Mouse (Mus musculus) forebrain, embryonic 14.5 days (tissue): ENCODE results near the gene Larp1. TPM values are rescaled to one million over a fixed set of nuclear protein-coding genes. Genes with fewer than 3 reads are reported as not detected.

Experiments
- ATAC-seq: fragments of 200-750 bp; cut with Nextera tagmentation; 2 replicates; pipeline ENCODE4 v1.8.0; 2017; ENCODE audit warnings: mild to moderate bottlenecking, moderate library complexity
- DNase-seq: peaks from one replicate; pipeline ENCODE4 v3.0.0-alpha.2; 2015; ENCODE audit warnings: low spot score
- H3K27ac ChIP-seq: fragments of 300-500 bp; sonication (generic); 2 replicates; pipeline ENCODE4 v1.5.1; 2014; ENCODE audit warnings: low read depth, mild to moderate bottlenecking, control low read depth, low read length, moderate library complexity
- H3K27me3 ChIP-seq: fragments of 300-500 bp; sonication (generic); replicated peaks from 2 replicates; pipeline ENCODE4 v1.6.1; 2014; ENCODE audit warnings: low read length, control low read depth, mixed read lengths; ENCODE audit not compliant: control insufficient read depth, insufficient read depth
- H3K36me3 ChIP-seq: fragments of 300-500 bp; sonication (generic); 2 replicates; pipeline ENCODE4 v1.6.1; 2014; ENCODE audit warnings: low read length, control low read depth; ENCODE audit not compliant: control insufficient read depth, insufficient read depth
- H3K4me1 ChIP-seq: fragments of 300-500 bp; sonication (generic); 2 replicates; pipeline ENCODE4 v1.6.1; 2014; ENCODE audit warnings: antibody characterized with exemption, low read length, control low read depth; ENCODE audit not compliant: control insufficient read depth, insufficient read depth
- H3K4me2 ChIP-seq: fragments of 300-500 bp; sonication (generic); 2 replicates; pipeline ENCODE4 v1.6.1; 2014; ENCODE audit warnings: mild to moderate bottlenecking, control low read depth, low read length
- H3K4me3 ChIP-seq: fragments of 300-500 bp; sonication (generic); 2 replicates; pipeline ENCODE4 v1.5.1; 2014; ENCODE audit warnings: low read depth, low read length, control low read depth
- H3K9ac ChIP-seq: fragments of 300-500 bp; sonication (generic); 2 replicates; pipeline ENCODE4 v1.6.1; 2014; ENCODE audit warnings: mild to moderate bottlenecking, low read length, control low read depth, moderate library complexity
- H3K9me3 ChIP-seq: fragments of 300-500 bp; sonication (generic); replicated peaks from 2 replicates; pipeline ENCODE4 v1.6.1; 2016; ENCODE audit warnings: low read length, control low read depth, mixed read lengths; ENCODE audit not compliant: control insufficient read depth
- WGBS: fragments of 180-500 bp; shearing (Covaris S2); extraction: QIAGEN DNeasy Blood & Tissue Kit; methylation state at CpG from one replicate; pipeline ENCODE4 v1.1.7; 2014; 5-methylcytosine and 5-hydroxymethylcytosine counted together
- polyA plus RNA-seq: library from polyadenylated mRNA; unstranded; fragments of >200 nt; fragmentation: Nextera tagmentation; extraction: Ambion mirVana; gene quantifications from 2 replicates; pipeline ENCODE4 v1.2.1, GENCODE M21; 2014

Larp1 gene
- polyA plus RNA-seq, 1 experiment from 2014 or later, result 11.8 TPM

DNA sequence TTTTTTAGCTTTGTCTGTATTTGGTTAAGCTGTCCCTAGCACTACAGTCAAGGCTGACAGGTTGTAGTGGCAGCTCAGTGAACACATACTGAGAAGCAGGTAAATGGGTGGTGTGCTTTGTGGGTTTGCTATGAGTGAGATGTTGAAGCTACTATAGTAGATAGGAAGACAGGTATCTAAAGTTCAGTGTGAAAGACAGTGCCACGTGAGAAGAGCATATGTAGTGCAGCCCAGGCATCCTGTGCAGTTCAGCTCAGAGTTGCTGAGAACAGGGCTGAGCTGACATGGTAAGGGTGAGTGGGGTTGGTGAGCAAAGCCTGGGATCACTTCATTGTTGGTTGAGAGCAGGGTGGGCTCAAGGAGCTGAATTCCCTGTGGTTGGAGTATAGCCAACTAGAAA is 8.6 kb downstream of the Larp1 start:
- no peak overlapping the region for H3K27ac ChIP-seq
- H3K36me3 ChIP-seq, result no peaks in the 10 kb centered on the region
- no peaks in the 10 kb centered on the region for H3K9me3 ChIP-seq
- WGBS, result 81% methylated on average over 1 of the region's 1 CpGs
- no peak overlapping the region for H3K9ac ChIP-seq
- no peaks in the 10 kb centered on the region for H3K27me3 ChIP-seq
- no peak for ATAC-seq
- no peak for DNase-seq
- no peak overlapping the region for H3K4me3 ChIP-seq
- H3K4me2 ChIP-seq, result no peak overlapping the region
- 0 out of 2 replicates have a peak, but pooled peaks cover 5% of the 10 kb centered on the region for H3K4me1 ChIP-seq

DNA sequence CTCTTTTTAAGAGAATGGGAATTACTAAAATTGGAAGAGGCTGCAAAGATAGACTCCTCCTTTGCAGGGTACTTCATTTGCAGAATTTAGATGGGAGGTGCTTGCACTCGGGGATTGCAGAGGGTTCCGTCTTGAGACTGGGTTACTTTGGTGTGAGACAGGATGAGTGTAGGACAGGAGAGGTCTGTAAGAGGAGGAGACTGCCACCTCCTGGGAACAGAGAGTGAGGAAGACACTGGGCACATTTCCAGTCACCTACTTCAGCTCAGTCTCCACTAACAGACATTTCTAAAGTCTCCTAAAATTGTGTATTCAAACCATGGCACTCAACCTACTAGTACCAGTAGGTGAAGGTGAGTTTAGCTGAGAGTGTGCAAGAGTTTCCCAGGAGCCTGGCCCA is 9.4 kb downstream of the Larp1 start:
- Histone ChIP-seq H3K4me1 (0 out of 2 replicates have a peak, but pooled peaks cover 5% of the 10 kb centered on the region), H3K36me3 (no peaks in the 10 kb centered on the region), H3K4me2 (no peak overlapping the region), H3K9ac (no peak overlapping the region), H3K4me3 (no peak overlapping the region), H3K9me3 (no peaks in the 10 kb centered on the region), H3K27ac (no peak overlapping the region), H3K27me3 (no peaks in the 10 kb centered on the region)
- no peak for DNase-seq
- ATAC-seq, result no peak
- WGBS, result 96% methylated on average over 2 of the region's 2 CpGs

DNA sequence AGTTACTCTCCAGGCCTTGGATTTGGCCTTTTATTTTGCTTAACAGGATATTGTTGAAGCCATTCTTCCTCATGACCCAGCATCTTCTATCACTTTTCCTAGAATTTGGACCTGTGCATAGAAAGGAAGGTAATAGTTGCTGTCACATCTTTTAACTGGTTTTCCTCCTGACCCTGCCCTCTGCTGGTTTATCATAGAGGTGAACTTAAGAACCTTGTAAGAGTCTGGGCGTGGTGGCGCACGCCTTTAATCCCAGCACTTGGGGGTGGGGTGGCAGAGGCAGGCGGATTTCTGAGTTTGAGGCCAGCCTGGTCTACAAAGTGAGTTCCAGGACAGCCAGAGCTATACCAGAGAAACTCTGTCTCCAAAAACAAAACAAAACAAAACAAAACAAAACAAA is 9.8 kb downstream of the Larp1 start:
- Histone ChIP-seq H3K9me3 (no peaks in the 10 kb centered on the region), H3K27ac (no peak overlapping the region), H3K36me3 (no peaks in the 10 kb centered on the region), H3K9ac (no peak overlapping the region), H3K27me3 (no peaks in the 10 kb centered on the region), H3K4me3 (no peak overlapping the region), H3K4me2 (no peak overlapping the region), H3K4me1 (0 out of 2 replicates have a peak, but pooled peaks cover 5% of the 10 kb centered on the region)
- DNase-seq (no peak), ATAC-seq (no peak)
- 88% methylated on average over 4 of the region's 4 CpGs for WGBS

DNA sequence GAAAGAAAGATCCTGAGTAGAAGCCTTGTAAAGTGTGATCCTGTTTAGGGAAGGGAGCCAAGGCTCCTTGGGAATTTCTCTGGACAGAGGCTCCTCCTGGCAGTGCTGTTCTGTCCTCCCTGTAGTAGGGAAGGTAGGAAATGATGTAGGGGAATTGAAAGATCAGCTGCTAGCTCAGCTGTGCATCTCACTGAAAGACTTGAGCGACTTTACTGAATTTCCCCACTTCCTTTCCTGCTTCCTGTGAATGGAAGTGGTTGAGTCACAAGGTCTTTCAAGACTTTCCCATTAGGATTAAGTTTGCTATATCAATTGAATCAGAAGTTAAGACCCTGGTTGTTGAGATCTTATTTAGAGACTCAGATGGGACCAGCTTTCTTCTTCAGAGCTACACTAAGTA is 12.2 kb downstream of the Larp1 start:
- H3K27ac ChIP-seq, result no peak overlapping the region

DNA sequence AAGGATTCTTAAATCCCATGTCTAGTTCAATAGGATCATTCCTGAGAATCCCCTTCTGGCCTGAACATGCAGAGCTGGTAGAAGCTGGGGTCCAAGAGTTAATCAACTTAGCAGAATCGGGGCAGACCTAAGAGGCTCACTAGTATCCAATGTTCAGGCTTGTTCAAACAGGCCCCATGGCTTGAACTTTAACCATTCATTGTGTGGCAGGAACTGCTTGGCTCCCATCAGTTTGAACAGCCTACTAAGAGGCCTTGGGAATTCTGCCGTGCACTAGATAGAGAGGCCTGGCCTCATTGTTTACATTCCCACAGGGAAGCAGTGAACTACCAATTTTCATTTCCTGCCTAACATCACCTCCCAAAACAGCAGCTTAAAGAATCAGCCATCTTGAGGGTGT is 12.8 kb downstream of the Larp1 start:
- no peaks in the 10 kb centered on the region for H3K36me3 ChIP-seq
- H3K4me3 ChIP-seq, result no peak overlapping the region
- WGBS, result 70% methylated on average over 2 of the region's 2 CpGs
- DNase-seq, result no peak
- no peak overlapping the region for H3K4me2 ChIP-seq
- ATAC-seq, result no peak
- H3K4me1 ChIP-seq, result 0 out of 2 replicates have a peak, but pooled peaks cover 2% of the 10 kb centered on the region
- H3K27me3 ChIP-seq, result no peaks in the 10 kb centered on the region
- H3K9me3 ChIP-seq, result no peaks in the 10 kb centered on the region
- no peak overlapping the region for H3K27ac ChIP-seq
- no peak overlapping the region for H3K9ac ChIP-seq

More for the DNA sequence above, 12.2 kb downstream of the Larp1 start:
- Histone ChIP-seq H3K27me3 (no peaks in the 10 kb centered on the region), H3K36me3 (no peaks in the 10 kb centered on the region), H3K4me3 (no peak overlapping the region), H3K9me3 (no peaks in the 10 kb centered on the region), H3K4me2 (no peak overlapping the region), H3K4me1 (0 out of 2 replicates have a peak, but pooled peaks cover 3% of the 10 kb centered on the region), H3K9ac (no peak overlapping the region)
- no peak for DNase-seq
- ATAC-seq, result no peak
- WGBS, result 81% methylated on average over 1 of the region's 1 CpGs

DNA sequence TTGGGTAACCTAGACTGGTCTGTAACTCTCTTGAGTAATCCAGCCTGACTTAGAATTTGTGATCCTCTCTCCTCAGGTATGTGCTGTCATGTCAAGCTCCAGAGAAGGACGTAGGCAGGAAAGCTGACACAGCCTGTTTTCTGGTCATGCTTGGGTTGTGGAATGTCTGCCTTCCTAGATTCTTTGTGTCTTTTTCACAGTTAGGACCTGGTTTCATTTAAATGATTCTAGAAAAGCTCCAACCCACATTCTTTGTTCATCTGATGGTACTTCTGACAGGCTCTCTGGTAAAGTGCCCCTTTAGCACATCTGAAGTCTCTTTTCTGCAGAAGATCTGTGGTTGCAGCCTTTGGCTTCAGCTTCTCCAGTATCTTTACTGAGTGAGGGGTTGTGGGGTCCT is 15.4 kb downstream of the Larp1 start:
- ATAC-seq, result no peak
- H3K4me2 ChIP-seq, result no peak overlapping the region

DNA sequence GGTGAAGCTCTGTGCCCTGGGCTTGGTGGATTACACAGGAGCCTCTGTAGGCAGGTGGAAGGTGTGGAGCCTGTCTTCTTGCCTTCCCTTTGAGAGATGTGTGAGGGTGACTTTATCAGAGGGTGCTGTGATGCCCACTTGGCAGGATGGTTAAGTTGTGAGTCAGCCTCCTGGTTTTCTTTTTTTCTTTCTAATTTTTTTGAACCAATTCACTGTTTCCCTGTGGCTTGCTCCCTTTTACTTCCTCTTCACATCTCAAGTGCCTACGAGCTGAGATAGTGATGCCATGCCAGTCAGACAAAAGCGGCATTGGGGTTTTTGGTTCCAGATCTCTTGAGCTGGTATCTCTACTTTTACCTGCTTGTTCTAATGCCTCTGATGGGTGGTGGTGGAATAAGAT is 15.8 kb downstream of the Larp1 start:
- 85% methylated on average over 2 of the region's 2 CpGs for WGBS
- Histone ChIP-seq H3K4me2 (no peak overlapping the region), H3K9ac (no peak overlapping the region), H3K36me3 (no peaks in the 10 kb centered on the region), H3K4me3 (no peak overlapping the region), H3K4me1 (no peaks in the 10 kb centered on the region), H3K9me3 (no peaks in the 10 kb centered on the region), H3K27me3 (no peaks in the 10 kb centered on the region), H3K27ac (no peak overlapping the region)
- ATAC-seq (no peak), DNase-seq (no peak)

More for the DNA sequence above, 15.4 kb downstream of the Larp1 start:
- no peak overlapping the region for H3K9ac ChIP-seq
- no peaks in the 10 kb centered on the region for H3K36me3 ChIP-seq
- no peak overlapping the region for H3K27ac ChIP-seq
- WGBS, result 90% methylated on average over 1 of the region's 1 CpGs
- H3K4me3 ChIP-seq, result no peak overlapping the region
- H3K9me3 ChIP-seq, result no peaks in the 10 kb centered on the region
- DNase-seq, result no peak
- H3K4me1 ChIP-seq, result no peaks in the 10 kb centered on the region
- H3K27me3 ChIP-seq, result no peaks in the 10 kb centered on the region

DNA sequence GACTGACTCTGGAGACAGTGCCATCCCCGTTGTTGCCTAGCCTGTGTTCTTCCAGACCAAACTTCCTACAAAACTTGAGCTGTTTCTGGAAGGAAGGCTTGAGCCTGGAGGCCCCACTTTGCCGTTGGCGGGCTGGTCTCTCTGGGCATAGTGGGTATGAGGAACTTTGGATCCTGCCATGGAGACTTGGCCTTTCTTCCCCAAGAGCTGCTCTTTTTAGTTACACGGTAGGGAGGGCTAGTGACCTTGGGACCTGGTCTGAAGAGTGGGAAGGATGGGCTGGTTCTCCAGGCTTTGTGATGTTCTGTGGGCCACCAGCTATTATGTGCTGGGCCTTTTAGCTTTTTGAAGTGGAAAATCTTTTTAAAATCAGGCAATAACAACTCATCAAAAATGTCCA is 17.0 kb downstream of the Larp1 start:
- ATAC-seq (no peak), DNase-seq (no peak)
- Histone ChIP-seq H3K4me1 (no peaks in the 10 kb centered on the region), H3K4me3 (no peak overlapping the region), H3K36me3 (no peaks in the 10 kb centered on the region), H3K27me3 (no peaks in the 10 kb centered on the region), H3K9me3 (no peaks in the 10 kb centered on the region), H3K27ac (no peak overlapping the region), H3K4me2 (no peak overlapping the region), H3K9ac (no peak overlapping the region)
- WGBS, result 88% methylated on average over 4 of the region's 4 CpGs

DNA sequence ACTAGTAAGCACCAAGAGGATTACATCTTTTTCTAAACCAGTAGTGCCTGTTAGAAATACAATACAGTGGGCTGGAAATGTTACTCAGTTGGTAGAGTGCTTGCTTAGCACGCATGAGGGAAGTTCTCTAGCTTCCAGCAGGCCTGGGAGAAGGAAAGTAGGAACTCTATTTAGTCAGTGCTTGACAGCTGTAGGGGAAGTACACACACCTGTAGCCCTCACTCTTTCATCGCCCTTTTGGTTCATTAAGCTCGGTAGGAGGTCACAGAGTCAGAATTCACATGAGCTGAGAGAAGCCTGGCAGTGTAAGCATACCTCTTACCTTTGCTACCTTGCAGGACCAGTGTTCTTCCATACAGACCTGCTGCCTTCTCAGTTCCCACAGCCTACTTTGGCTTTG is 17.5 kb downstream of the Larp1 start:
- no peaks in the 10 kb centered on the region for H3K36me3 ChIP-seq
- H3K27ac ChIP-seq, result no peak overlapping the region
- ATAC-seq (no peak), DNase-seq (no peak)
- WGBS, result 67% methylated on average over 3 of the region's 3 CpGs
- H3K4me1 ChIP-seq, result no peaks in the 10 kb centered on the region
- H3K4me3 ChIP-seq, result no peak overlapping the region
- no peaks in the 10 kb centered on the region for H3K9me3 ChIP-seq
- H3K27me3 ChIP-seq, result no peaks in the 10 kb centered on the region
- H3K9ac ChIP-seq, result no peak overlapping the region
- H3K4me2 ChIP-seq, result no peak overlapping the region
